Mouse (Mus musculus): ENCODE data around the gene Pskh1.
A peak's percentile ranks its signal among the peaks of the same experiment; 100 is the strongest.

Gene Pskh1

GRCm38 (mm10) chr8:105957813-105958212, 57.6 kb downstream of the Pskh1 start:
- DNase-seq (ENCODE audit: low read depth), result no peak

- no peak for DNase-seq (ENCODE audit: low read depth)
Observed at GRCm38 (mm10) chr8:105959350-105959749, 59.1 kb downstream of the Pskh1 start.

- no peak for DNase-seq (ENCODE audit: low read depth)
Observed at GRCm38 (mm10) chr8:105961101-105961500, 60.9 kb downstream of the Pskh1 start.

- no peak for DNase-seq (ENCODE audit: low read depth)
Observed at GRCm38 (mm10) chr8:105961536-105961935, 61.3 kb downstream of the Pskh1 start.

GRCm38 (mm10) chr8:105964506-105965265, 64.4 kb downstream of the Pskh1 start:
- no peak for DNase-seq (ENCODE audit: low read depth)

- peak; percentile 77 for DNase-seq (ENCODE audit: low read depth)
Observed at GRCm38 (mm10) chr8:105965266-105965904, 65.1 kb downstream of the Pskh1 start.

- DNase-seq (ENCODE audit: low read depth), result peak; percentile 67
Observed at GRCm38 (mm10) chr8:105965905-105966341, 65.7 kb downstream of the Pskh1 start, which contains the start of gene Slc12a4. TSS of gene Slc12a4 (minus strand) at chr8:105966097.

- no peak for DNase-seq (ENCODE audit: low read depth)
Observed at GRCm38 (mm10) chr8:105966692-105967311, 66.6 kb downstream of the Pskh1 start.

- DNase-seq (ENCODE audit: low read depth), result no peak
Observed at GRCm38 (mm10) chr8:105969367-105969766, 69.1 kb downstream of the Pskh1 start.

- no peak for DNase-seq (ENCODE audit: low read depth)
Observed at GRCm38 (mm10) chr8:105971019-105971720, 70.9 kb downstream of the Pskh1 start.

GRCm38 (mm10) chr8:105975363-105975762, 75.1 kb downstream of the Pskh1 start:
- DNase-seq (ENCODE audit: low read depth), result peak; percentile 23

- no peak for DNase-seq (ENCODE audit: low read depth)
Observed at GRCm38 (mm10) chr8:105979325-105979724, 79.1 kb downstream of the Pskh1 start, which contains the start of gene Dpep3. TSS of gene Dpep3 (minus strand) at chr8:105979429.

GRCm38 (mm10) chr8:105981146-105981545, 80.9 kb downstream of the Pskh1 start:
- DNase-seq (ENCODE audit: low read depth), result no peak

All from 416B (cell line).